Mouse (Mus musculus) layer of hippocampus, postnatal 10 days (tissue): Measurements from ENCODE around the gene Tspear. TPM values are rescaled to one million over a fixed set of nuclear protein-coding genes. Genes with fewer than 3 reads are reported as not detected.

Experiments used
- DNase-seq, 2 experiments: peaks; one replicate each; pipeline ENCODE4 v3.0.0; 2021; ENCODE audit warnings: low spot score in 2 of 2
- total RNA-seq, 2 experiments: library from RNA; stranded (reverse); gene quantifications; 2 replicates each; pipeline ENCODE4 v1.2.3; 2021

Tspear gene
- total RNA-seq, 2 experiments from 2014 or later: not detected

DNA sequence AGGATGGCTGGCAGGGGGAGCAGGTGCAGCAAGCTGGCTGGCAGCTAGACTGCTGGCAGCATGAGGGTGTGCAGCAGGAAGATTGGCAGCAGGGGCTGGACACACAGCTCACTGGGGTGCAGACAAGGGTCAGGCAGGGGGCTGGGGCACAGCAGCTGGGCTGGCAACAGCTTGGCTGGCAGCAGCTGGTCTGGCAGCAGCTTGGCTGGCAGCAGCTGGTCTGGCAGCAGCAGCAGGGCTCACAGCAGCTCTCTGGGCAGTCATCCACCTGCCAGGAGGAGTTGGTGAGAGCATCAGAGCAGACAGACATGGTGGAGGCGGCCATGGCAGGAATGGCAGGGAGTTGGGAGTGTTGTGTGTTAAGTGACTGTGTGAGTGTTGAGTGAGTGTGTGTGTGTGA, 101.5 kb downstream of the Tspear start, which contains the start of gene Gm7137:
Gene Gm7137, minus strand, starts transcription at position 325 of the 400 bp plus-strand sequence.
- peak; percentile 24 to 25 for DNase-seq

- DNase-seq: no peak
Measured at GRCm38 (mm10) chr10:77788621-77789020, 102.3 kb downstream of the Tspear start.

DNA sequence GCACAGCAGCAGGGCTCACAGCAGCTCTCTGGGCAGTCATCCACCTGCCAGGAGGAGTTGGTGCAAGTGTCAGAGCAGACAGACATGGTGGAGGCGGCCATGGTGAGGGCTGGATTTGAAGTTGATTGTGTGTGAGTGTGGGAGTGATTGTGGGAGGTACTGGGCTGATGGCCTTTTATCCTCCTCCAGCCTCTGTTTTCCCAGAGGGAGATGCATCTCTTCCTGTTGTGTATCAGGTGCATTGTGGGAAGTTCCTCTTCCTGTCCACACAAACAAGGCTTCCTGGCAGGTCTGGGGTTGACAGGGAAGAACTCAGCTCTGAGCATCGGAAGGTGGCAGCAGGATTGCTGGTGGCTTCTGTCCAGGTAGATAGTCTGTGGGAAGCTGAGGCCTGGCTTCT, 108.6 kb downstream of the Tspear start, which contains the start of gene Gm9639:
Gene Gm9639, minus strand, starts transcription at position 101 of the 400 bp plus-strand sequence.
- DNase-seq: no peak

DNA sequence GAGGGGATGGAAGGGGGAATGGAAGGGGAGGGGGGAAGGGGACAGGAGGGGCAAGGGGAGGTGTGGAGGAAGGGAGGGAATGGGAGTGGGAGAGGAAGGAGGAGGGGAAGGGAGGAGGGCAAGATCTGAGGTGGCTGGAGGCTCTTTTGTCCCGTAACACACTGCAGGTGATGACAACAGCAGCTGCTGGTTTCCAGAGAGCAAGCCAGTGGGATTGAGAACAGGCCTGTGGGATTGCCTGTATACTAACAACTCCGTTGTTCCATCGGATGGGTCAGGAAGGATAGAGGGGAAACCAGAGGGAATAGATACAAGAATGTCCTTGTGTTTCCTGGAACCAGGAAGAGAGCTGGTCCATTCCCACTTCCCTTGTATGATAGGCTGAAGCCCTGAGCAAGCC, 111.3 kb downstream of the Tspear start:
- DNase-seq: no peak

DNA sequence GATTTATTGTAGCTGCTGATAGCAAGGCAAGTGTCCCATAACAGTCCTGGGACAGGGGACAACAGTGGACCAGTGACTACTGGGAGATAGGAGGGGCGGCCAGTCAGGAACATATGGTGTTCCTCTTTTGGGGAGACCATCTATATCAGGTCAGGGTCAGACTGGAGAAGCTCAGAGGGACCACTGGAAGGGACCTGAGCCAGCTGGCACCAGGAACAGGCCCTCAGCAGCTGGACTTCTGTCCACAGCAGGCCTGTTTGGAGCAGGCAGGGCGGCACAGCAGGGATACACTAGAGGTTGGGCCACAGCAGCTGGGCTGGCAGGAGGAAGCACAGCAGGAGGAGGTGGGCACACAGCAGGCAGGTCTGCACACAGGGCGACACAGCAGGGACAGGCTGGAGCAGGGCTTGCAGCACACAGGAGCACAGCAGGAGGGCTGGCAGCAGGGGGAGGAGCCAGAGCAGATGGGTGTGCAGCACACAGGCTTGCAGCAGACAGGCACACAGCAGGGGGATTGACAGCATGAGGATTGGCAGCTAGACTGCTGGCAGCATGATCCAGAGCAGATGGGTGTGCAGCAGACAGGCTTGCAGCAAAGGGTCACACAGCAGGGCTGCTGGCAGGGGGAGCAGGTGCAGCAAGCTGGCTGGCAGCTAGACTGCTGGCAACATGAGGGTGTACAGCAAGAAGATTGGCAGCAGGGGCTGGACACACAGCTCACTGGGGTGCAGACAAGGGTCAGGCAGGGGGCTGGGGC, 112.0 kb downstream of the Tspear start:
- DNase-seq: peak in 1 of 2 experiments; percentile 18

DNA sequence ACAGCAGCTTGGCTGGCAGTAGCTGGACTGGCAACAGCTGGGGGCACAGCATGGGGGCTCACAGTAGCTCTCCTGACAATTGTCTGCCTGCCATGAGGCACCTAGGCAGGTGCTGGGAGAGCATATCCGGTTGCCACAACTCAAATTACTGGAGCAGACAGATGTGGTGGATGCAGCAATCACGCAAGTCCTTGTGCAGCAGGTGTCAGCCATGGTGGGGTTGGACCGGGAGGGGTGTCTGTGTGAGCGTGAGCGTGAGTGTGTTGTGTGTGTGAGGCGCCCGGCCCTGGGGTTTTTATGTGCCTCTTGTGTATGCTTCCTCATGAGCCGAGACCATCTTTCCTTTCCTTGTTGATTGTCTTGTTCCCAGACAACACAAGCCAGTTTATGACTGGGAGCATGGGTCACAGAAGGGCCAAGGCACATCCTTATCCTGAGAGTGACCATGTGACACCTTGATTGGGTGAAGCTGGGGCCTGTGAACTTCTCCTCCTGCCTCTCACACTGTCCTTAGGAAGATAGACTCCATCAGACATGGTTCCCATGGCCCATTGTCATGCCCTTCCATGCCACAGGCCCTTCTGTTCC, 112.6 kb downstream of the Tspear start, which contains the start of gene Gm19668:
Gene Gm19668, minus strand, starts transcription at position 213 of the 588 bp plus-strand sequence.
- no peak for DNase-seq

DNA sequence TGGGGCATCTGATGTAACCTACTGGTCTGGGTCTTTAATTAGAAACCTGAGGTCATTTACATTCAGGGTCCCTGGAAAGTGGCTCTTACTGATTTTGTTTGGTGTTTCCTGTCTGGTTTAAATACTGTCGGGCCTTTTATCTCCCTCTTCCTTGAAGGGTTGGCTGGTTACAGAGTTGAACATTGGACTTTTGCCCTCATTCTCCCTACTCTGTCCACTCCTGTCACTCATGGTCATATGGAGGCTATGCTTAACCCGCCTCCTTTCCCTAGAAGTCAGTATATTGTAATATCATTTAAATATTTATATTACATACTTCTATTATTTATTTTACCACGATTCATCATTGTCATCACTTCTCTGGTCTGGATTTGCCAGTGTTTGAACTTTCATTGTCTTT, 117.7 kb downstream of the Tspear start:
- DNase-seq: no peak

DNA sequence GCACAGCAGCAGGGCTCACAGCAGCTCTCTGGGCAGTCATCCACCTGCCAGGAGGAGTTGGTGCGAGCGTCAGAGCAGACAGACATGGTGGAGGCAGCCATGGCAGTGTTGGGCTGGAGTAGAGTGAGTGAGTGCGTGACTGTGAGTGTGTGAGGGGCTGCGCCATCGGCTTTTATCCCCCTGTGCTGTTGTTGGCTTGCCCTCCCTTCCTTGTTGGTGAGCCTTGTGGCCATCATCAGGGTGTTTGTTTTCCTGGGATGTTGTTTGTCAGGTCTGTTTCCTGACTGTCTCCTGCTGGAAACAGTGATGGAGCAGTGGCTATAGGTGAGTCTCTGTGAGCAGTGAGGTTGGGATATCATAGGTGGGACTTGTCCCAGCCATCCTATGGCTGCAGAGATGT, 125.4 kb downstream of the Tspear start, which contains the start of gene Gm9507:
Gene Gm9507, minus strand, starts transcription at position 101 of the 400 bp plus-strand sequence.
- DNase-seq: no peak

- no peak for DNase-seq
Measured at GRCm38 (mm10) chr10:77814382-77814781, 128.0 kb downstream of the Tspear start, which contains the start of gene Gm2696. Gm2696 (plus strand) TSS chr10:77814682.

DNA sequence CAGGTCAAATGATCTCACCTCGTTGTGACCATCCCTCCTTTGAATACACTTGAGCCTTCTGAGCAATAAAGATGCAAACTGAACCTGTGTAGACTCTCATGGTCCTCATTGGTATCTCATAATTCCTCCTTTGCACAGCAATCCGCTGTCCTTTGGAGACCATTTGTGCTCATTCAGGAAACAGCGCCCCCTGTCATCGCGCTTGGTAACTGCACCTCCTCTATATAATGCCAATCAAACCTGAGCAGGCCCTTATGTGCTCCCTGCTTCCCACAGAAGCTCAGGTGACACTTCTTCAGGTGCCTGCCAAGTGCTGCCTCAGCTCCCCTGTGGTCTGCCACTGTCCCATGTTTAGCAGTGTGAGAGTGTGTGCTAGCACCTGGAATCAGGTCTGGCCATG, 129.1 kb downstream of the Tspear start:
- peak; percentile 24 to 37 for DNase-seq

DNA sequence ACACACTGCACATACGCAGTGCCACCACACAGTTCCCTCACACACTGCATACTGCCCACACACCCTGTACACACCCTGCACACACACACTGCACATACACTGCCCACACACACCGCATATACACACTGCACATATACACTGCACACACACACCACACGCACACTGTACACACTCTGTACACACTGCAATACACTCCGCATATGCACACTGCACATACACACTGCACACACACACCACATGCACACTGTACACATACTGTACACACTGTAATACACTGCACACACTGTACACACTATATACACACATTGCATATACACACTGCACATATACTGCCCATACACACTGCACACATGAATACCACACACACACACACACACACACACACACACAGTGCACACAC, 132.2 kb downstream of the Tspear start:
- DNase-seq: no peak

DNA sequence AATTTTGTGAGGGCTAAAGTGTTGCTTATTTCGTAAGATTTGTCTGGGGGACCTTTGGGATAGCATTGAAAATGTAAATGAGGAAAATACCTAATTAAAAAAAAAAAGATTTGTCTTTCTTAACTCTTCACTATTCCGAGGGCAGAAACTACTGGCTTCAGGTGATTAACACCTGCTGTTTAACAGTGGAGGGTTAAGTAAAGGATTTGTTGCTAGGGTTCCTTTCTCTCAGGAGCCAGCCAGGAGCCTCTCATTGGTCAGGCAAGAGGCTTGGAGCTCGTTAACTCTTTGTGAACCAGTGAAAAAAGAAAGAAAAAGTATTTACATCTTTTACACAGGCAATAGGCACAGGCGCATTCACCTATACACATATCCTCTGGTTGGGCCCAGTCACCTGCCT, 132.8 kb downstream of the Tspear start:
- no peak for DNase-seq

GRCm38 (mm10) chr10:77826951-77827350, 140.6 kb downstream of the Tspear start, which contains the start of gene Krtap10-4:
Krtap10-4 (minus strand) TSS chr10:77827095.
- DNase-seq: no peak

DNA sequence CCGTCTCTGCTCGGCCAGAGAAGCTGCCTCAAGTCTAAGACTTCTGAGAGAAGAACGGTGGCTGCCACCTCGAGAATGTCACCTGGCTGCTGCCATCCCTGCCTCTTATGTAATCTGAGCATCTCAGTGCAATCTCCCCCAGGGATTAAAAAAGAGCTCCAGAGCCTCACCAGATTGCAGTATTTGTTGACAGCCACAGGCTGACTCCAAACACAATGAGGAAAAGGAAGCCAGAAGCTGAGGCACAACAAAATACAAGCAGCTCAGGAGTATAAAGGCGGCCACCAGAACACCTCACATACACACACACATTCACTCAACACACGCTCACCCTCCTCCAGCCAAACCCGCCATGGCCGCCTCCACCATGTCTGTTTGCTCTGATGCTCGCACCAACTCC, 149.3 kb downstream of the Tspear start, which contains the start of gene Krtap10-10:
Gene Krtap10-10, plus strand, starts transcription at position 301 of the 400 bp plus-strand sequence.
- no peak for DNase-seq

DNA sequence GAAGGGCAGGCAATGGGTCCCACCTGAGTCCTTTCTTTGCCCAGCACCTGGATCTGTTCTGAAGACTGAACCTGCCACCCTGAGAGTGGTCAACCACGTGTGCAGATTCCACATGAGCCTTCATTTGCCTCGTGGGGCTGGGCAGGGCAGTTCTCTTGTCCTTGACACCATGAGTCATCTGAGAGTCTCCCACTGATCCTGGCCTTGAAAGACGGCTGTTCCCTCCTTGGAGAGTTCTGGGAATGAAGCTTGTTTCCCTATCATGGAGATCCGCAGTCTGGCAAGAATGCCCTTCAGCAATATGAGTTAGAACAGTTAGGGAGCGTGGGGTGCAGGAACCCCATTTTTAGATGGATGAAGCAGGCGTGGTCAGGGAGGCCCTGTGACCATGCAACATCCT, 152.6 kb downstream of the Tspear start:
- DNase-seq: no peak

DNA sequence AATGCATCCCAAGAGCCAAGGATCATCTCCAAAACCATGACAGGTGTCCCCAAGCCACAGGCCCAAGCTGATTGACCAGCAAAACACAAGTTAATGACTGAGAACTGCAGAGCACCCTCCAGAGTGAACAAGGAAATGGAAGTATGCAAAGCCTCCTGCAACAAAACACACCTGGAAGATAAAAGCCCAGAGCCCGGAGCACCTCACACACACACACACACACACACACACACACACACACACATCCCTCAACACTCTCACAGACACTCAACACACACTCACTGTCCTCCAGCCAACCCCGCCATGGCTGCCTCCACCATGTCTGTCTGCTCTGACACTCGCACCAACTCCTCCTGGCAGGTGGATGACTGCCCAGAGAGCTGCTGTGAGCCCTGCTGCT, 160.1 kb downstream of the Tspear start, which contains the start of gene Gm36176:
Gene Gm36176, plus strand, starts transcription at position 301 of the 400 bp plus-strand sequence.
- no peak for DNase-seq

DNA sequence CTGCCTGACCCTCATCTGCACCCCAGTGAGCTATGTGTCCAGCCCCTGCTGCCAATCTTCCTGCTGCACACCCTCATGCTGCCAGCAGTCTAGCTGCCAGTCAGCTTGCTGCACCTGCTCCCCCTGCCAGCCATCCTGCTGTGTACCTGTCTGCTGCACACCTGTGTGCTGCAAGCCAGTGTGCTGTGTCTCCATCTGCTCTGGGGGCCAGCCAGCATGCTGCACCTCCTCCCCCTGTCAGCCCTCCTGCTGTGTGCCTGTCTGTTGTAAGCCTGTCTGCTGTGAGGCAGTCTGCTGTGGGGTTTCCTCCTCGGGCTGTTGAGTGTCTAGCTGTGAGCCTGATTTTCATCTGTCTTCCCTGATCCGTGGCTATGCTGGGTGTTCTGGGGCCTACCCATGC, 160.6 kb downstream of the Tspear start:
- DNase-seq: no peak

GRCm38 (mm10) chr10:77847538-77847937, 161.2 kb downstream of the Tspear start:
- no peak for DNase-seq

DNA sequence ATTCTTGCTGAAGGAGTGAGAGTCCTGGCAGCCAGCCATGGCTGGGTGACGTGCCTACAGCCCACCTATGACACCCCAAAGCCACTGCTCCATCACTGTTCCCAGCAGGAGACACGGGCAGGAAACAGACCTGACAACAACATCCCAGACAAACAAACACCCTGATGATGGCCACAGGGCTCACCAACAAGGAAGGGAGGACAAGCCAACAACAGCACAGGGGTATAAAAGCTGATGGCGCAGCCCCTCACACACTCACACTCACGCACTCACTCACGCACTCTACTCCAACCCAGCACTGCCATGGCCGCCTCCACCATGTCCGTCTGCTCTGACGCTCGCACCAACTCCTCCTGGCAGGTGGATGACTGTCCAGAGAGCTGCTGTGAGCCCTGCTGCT, 166.2 kb downstream of the Tspear start, which contains the start of gene Gm10318:
Gene Gm10318, plus strand, starts transcription at position 301 of the 400 bp plus-strand sequence.
- DNase-seq: no peak

DNA sequence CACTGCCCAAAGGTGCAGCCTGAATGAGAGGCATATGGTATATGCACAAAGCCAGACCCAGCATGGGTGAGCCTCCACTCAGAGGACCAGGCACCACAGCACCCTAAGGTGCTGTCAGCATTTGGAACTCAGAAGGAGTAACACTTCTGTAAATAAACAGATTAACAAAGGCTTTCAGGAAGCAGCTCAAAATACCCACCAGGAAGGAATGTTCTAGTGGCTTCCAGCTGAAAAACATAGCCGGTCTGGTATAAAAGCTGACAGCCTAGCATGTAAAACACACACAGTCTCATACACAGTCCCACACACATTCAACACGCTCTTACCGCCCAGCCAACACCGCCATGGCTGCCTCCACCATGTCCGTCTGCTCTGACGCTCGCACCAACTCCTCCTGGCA, 175.3 kb downstream of the Tspear start, which contains the start of gene Gm3285:
Gene Gm3285, plus strand, starts transcription at position 301 of the 400 bp plus-strand sequence.
- no peak for DNase-seq

GRCm38 (mm10) chr10:77864067-77864761, 177.8 kb downstream of the Tspear start:
- no peak for DNase-seq
